In genomic region chr8:84987903-84988302, GRCm38 (mm10) we compare ENCODE assay signal across 1 mouse cellular context.
TF ChIP-seq lines count a peak whose summit lies in the region.

No protein-coding gene starts in this region.

TF ChIP-seq in CH12.LX, 34 proteins besides CTCF, POLR2A, EP300 and RAD21:
- no peak for TF ChIP-seq JUND (conservative IDR thresholded peaks at IDR 0.05; ENCODE audit: low read depth, low read length)
- no peak for TF ChIP-seq MYC (IDR thresholded peaks at IDR 0.05; ENCODE audit: low read depth, low read length)
- no peak for TF ChIP-seq CHD1 (IDR thresholded peaks at IDR 0.05; ENCODE audit: low read depth, low read length)
